Mouse (Mus musculus): ENCODE measurements around the gene Adss.

DNA sequence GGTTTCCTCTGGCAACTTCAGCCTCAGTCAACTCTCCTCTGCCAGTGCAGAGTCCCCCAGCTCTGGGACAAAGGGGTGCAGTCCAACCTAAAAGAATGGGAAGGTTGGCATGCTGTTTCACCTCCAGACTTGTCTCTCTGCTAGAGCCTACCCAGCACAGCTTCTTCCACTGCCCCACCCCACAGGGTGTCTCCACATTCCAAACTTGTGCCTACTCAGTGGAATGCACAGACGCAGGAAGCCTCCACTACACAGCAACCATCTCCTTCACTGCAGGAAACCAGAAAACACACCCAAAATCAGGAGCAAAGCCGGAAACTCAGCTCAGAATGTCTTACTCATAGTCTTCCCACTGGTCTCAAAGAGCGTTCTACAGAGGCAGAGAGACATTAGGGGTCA, 77.3 kb downstream of the Adss start:
- TF ChIP-seq CTCF (IDR thresholded peaks at IDR 0.05; ENCODE audit: insufficient read depth, low read length) (no peak), POLR2A (IDR thresholded peaks at IDR 0.05; ENCODE audit: borderline replicate concordance, extremely low read depth, low read depth, low read length) (no peak)
